Mouse (Mus musculus) megakaryocyte, adult 5-6 weeks (primary cell): ENCODE data around the gene Rasa4. TPM values are rescaled to one million over a fixed set of nuclear protein-coding genes. Genes with fewer than 3 reads are reported as not detected.
"Not testable (repeated sequence)": the region's sequence is repeated elsewhere in the genome, so short reads cannot be mapped to it uniquely, and the experiment has no call there.

Experiments used
- ATAC-seq: 2 replicates; pipeline ENCODE4 v1.8.0; 2016; ENCODE audit warnings: mild to moderate bottlenecking, inconsistent platforms; ENCODE audit not compliant: poor library complexity, severe bottlenecking
- total RNA-seq, 2 experiments: library from RNA; stranded (forward) in 1 of 2; stranded (reverse) in 1 of 2; fragments of 153-499, 151-499 nt in 1 of 2; fragments of 221-1000, 200-1000 nt in 1 of 2; gene quantifications; 2 replicates each; pipeline versions ENCODE4 v1.2.3 to v1.2.4; 2015 to 2017

Rasa4 gene
- total RNA-seq, 2 experiments from 2014 or later, result 26.0 to 40.9 TPM

- not testable (repeated sequence) for ATAC-seq
Measured at GRCm38 (mm10) chr5:136066404-136067148, 17.1 kb upstream of the Rasa4 start.

- no peak for ATAC-seq
Measured at GRCm38 (mm10) chr5:136069411-136069810, 14.3 kb upstream of the Rasa4 start.

- ATAC-seq, result no peak
Measured at GRCm38 (mm10) chr5:136073051-136073450, 10.7 kb upstream of the Rasa4 start.

- no peak for ATAC-seq
Measured at GRCm38 (mm10) chr5:136073526-136073925, 10.2 kb upstream of the Rasa4 start.

GRCm38 (mm10) chr5:136075076-136075475, 8.6 kb upstream of the Rasa4 start:
- ATAC-seq, result no peak

GRCm38 (mm10) chr5:136076284-136076683, 7.4 kb upstream of the Rasa4 start:
- no peak for ATAC-seq

- no peak for ATAC-seq
Measured at GRCm38 (mm10) chr5:136077001-136077550, 6.6 kb upstream of the Rasa4 start.

GRCm38 (mm10) chr5:136078136-136078535, 5.6 kb upstream of the Rasa4 start:
- ATAC-seq, result no peak

GRCm38 (mm10) chr5:136082345-136082744, 1.4 kb upstream of the Rasa4 start:
- ATAC-seq, result no peak

GRCm38 (mm10) chr5:136084144-136084881, 597 bp downstream of the Rasa4 start:
- peak; percentile 22; the same call in 1 of the 2 replicates for ATAC-seq

- peak; percentile 39 for ATAC-seq
Measured at GRCm38 (mm10) chr5:136084891-136085651, 1.4 kb downstream of the Rasa4 start.

- no peak for ATAC-seq
Measured at GRCm38 (mm10) chr5:136086290-136086689, 2.6 kb downstream of the Rasa4 start.

- no peak for ATAC-seq
Measured at GRCm38 (mm10) chr5:136088821-136089575, 5.3 kb downstream of the Rasa4 start.

- ATAC-seq, result no peak
Measured at GRCm38 (mm10) chr5:136091927-136092326, 8.2 kb downstream of the Rasa4 start.

- no peak for ATAC-seq
Measured at GRCm38 (mm10) chr5:136094249-136095010, 10.7 kb downstream of the Rasa4 start.

GRCm38 (mm10) chr5:136095089-136095488, 11.4 kb downstream of the Rasa4 start:
- no peak for ATAC-seq

- no peak for ATAC-seq
Measured at GRCm38 (mm10) chr5:136098536-136098935, 14.8 kb downstream of the Rasa4 start.

GRCm38 (mm10) chr5:136102099-136102820, 18.5 kb downstream of the Rasa4 start:
- ATAC-seq, result peak; percentile 98

- ATAC-seq, result no peak
Measured at GRCm38 (mm10) chr5:136104511-136104910, 20.8 kb downstream of the Rasa4 start.
